Mouse (Mus musculus): ENCODE measurements around the gene Itgax.

Gene Itgax

GRCm38 (mm10) chr7:128164001-128164400, 34.7 kb downstream of the Itgax start:
- DNase-seq, result no peak

- DNase-seq, result no peak
These were observed 37.0 kb downstream of the Itgax start for GRCm38 (mm10) chr7:128166391-128166790.

GRCm38 (mm10) chr7:128169996-128170395, 40.6 kb downstream of the Itgax start:
- DNase-seq, result no peak

- DNase-seq, result no peak
These were observed 49.0 kb downstream of the Itgax start for GRCm38 (mm10) chr7:128178385-128178784.

- DNase-seq, result no peak
These were observed 50.8 kb downstream of the Itgax start for GRCm38 (mm10) chr7:128180126-128180525.

- DNase-seq, result no peak
These were observed 51.2 kb downstream of the Itgax start for GRCm38 (mm10) chr7:128180546-128180945.

- no peak for DNase-seq
These were observed 52.3 kb downstream of the Itgax start for GRCm38 (mm10) chr7:128181691-128182090.

Data from cerebellum, postnatal 36 days (tissue).